Mouse (Mus musculus) Patski (cell line): ENCODE data around the gene Nhsl1. TPM values are rescaled to one million over a fixed set of nuclear protein-coding genes. Genes with fewer than 3 reads are reported as not detected.

Source experiments
- ATAC-seq: fragments of 100-300 bp; one replicate; pipeline ENCODE4 v1.8.0; 2021
- CTCF ChIA-PET: fragments of 350-600 bp; sonication (Branson Sonifier 250); formaldehyde crosslinking; loops from one replicate; lab custom pipeline; 2022; ENCODE audit warnings: inconsistent platforms; lab: Charles Lee
- POLR2A ChIA-PET: fragments of 350-600 bp; sonication (Branson Sonifier 250); formaldehyde crosslinking; loops from one replicate; lab custom pipeline; 2022; ENCODE audit warnings: antibody characterized with exemption, inconsistent platforms; lab: Charles Lee
- DNase-seq: peaks from one replicate; pipeline ENCODE4 v3.0.0-alpha.2; 2011; ENCODE audit warnings: low read depth, low spot score
- H3K27me3 ChIP-seq: fragments of 371-371 bp; one replicate; pipeline ENCODE4 v1.5.1; 2021
- CTCF ChIP-seq: fragments of 100-300 bp; IDR thresholded peaks from one replicate; pipeline ENCODE4 v1.5.1; 2021
- in situ Hi-C: fragments of 300-500 bp; cut with MboI; formaldehyde crosslinking; loops from 3 replicates; pipeline ENCODE4 v1.11.1; 2018; ENCODE audit warnings: low pct_unique_long_range_greater_than_20kb, mixed read lengths
- polyA plus RNA-seq: library from polyadenylated mRNA; unstranded; gene quantifications from one replicate; pipeline ENCODE4 v1.2.3, GENCODE M21; 2021

Nhsl1 gene
- polyA plus RNA-seq, 1 experiment from 2014 or later, result 16.0 TPM

DNA sequence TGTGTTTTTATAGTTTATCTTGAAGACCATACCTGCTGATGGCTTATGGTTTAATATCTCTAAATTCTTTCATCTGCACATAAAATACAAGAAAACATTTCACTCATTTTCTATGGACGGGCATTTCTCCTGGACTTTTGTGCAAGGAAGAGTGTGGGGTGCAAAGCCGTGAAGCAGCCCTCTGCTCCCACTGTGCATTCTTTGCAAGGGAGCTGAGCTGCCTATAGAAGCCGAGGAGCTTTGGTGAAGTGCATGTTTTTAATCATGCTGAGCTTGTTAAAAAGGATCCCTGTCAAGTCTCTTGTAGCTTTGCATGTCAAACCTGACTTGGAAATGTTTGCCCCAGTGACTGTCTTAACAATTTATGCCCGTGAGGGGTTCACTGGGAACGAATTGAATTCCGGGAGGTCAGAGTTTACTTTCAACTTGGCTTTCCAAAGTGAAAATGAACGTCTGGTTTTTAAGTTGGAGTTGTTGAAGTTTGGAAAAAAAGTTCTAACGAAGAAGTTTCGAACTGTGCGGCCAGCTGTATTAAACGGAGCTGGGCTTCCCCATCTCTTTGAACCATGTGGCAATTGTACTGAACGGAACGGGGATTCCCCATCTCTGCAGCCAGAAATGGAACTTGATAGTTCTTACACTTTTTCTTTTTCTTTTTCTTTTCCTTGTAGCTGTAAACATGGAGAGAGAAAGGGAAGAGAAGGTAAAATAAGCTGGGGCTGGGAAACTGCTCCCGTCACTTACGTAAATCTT is 22.8 kb downstream of the Nhsl1 start:
- DNase-seq (no peak), ATAC-seq (no peak)
- no peaks in the 10 kb centered on the region for H3K27me3 ChIP-seq
- TF ChIP-seq CTCF, result no peak
- CTCF ChIA-PET, result interaction anchor here (1.6 kb wide), 1 partner anchor 22 kb away, joined by 5 read pairs; no protein-coding TSS in a partner anchor
- POLR2A ChIA-PET, result interaction anchor here (0.5 kb wide), 1 partner anchor 56 kb away, joined by 3 read pairs; no protein-coding TSS in a partner anchor
- in situ Hi-C loops, result no loop called here

DNA sequence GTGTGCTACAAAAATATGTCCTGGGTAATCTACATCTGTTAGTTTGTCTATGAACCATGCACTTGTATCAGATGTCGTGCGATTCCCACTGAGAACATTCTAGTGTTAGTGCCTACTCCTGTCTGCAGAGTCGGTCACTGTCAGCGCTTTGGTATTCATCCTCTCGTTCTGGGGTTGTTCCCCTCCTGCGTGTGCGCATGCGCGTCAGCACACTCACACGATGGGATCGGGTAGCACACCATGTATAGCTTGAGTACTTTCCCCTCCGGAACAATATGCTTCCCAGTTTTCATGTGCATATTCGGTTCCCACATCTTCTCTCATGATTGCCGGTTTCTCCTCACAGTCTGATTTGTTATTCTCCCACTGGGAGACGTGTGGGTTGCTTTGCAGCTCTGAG is 28.4 kb downstream of the Nhsl1 start:
- ATAC-seq, result no peak

DNA sequence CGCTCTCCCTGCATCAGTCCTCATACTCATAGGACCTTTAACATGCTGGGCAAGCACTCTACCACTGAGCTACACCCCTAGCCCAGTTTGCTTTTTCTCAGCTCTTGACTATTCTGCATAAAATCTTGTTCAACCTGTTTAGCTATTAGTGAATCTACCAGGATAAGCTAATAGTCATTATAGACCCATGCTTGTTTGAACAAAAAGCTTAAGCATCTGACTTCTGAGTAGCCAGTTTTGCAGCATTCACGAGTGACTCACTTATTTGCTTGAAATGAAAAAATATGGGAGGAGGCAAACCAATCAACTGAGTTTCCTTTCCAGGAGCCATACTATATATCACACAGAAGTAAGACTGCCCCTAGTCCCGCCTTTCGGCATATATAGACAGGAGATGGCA is 32.0 kb downstream of the Nhsl1 start:
- ATAC-seq (no peak), DNase-seq (no peak)
- in situ Hi-C loops, result no loop called here
- no peaks in the 10 kb centered on the region for H3K27me3 ChIP-seq
- CTCF ChIA-PET, result interaction anchor here (1.1 kb wide), 1 partner anchor 24 kb away, joined by 3 read pairs; no protein-coding TSS in a partner anchor
- POLR2A ChIA-PET, result no interaction called here
- TF ChIP-seq CTCF, result no peak

More for the DNA sequence above, 28.4 kb downstream of the Nhsl1 start:
- no peak for DNase-seq
- ChIA-PET POLR2A (interaction anchor here (0.6 kb wide), 1 partner anchor 28 kb away, joined by 3 read pairs; no protein-coding TSS in a partner anchor), CTCF (no interaction called here)
- in situ Hi-C loops, result no loop called here
- H3K27me3 ChIP-seq, result no peaks in the 10 kb centered on the region
- TF ChIP-seq CTCF, result no peak

DNA sequence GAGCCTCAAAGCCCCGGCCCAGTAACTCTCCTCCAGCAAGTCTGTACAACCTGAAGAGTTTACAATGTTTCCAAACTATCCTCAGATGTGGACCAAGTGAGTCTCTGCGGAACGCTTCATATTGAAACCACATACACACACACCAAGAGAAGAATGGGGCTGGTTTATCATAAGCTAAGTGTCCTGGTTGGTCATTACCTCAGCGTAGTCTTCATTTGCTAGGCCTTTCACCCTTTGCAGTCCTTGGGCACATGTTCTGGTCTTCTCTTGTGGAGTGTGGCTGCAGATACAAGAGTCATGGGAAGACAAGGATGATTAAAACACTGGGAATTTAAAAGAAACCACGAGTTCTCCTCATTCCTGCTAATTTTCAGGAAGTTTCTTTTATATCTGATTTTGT is 34.2 kb downstream of the Nhsl1 start:
- POLR2A ChIA-PET, result interaction anchor here (1.0 kb wide), 1 partner anchor 23 kb away, joined by 4 read pairs; no protein-coding TSS in a partner anchor
- ATAC-seq (no peak), DNase-seq (no peak)
- in situ Hi-C loops, result no loop called here
- no peaks in the 10 kb centered on the region for H3K27me3 ChIP-seq
- TF ChIP-seq CTCF, result no peak
- CTCF ChIA-PET, result no interaction called here

DNA sequence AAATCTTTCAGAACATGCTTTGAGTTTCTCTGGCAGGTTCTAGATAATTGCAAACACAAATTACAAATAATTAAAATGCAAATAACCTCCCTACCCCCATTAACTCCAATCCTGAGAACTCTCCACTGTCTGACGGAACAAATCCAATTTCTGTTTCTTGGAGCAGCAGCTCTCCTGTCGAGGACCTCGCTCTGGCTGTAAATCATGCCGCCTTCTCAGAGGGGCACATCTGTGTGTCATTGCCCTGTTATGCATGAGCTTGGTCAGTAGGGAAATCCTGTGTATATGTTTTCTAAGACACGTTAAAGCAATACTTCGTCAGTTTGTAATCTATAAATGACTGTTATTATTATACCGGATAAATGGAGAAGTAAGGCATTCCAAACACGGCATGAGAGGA is 35.3 kb downstream of the Nhsl1 start:
- TF ChIP-seq CTCF, result no peak
- ChIA-PET CTCF (no interaction called here), POLR2A (no interaction called here)
- ATAC-seq (no peak), DNase-seq (no peak)
- no peaks in the 10 kb centered on the region for H3K27me3 ChIP-seq
- in situ Hi-C loops, result no loop called here

DNA sequence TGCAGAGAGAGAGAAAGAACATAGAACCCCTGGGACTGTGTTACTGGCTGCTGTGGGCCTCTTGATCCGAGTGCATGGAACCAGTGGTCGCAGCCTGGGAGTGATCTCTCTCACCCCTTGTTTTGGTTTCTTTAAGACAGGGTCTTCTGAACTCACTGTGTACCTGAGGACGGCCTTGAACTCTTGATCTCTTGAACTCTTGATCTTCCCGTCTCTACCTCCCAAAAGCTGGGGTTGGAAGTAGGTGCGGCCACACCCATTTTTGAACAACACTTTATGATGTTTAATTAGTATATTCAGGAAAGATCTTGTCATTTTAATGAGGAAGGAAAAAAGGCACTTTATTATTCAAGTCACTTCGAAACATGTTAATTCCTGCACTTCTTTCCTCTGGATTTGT is 37.7 kb downstream of the Nhsl1 start:
- POLR2A ChIA-PET, result no interaction called here
- in situ Hi-C loops, result no loop called here
- H3K27me3 ChIP-seq, result no peaks in the 10 kb centered on the region
- no peak for ATAC-seq
- CTCF ChIA-PET, result interaction anchor here (0.8 to 1.2 kb wide), 3 partner anchors 12 to 33 kb away, joined by 3 read pairs; no protein-coding TSS in a partner anchor
- no peak for DNase-seq
- TF ChIP-seq CTCF, result no peak

DNA sequence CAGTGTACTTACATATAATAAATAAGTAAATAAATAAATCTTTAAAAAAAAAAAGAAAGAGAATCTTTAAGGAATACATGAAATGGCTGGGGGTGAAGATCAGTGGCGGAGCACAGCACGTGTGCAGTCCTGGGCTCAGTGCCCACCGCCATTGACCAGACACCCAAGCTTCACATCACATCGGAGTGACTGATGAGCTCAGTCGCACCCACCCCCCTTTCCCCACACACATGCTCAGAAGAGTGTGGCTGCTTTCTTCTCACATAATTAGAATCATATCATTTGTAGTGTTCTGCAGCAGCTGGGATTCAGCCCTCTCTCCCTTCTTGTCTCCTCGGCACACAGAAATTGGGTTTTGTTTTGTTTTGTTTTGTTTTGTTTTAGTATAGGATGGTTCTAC is 38.4 kb downstream of the Nhsl1 start:
- DNase-seq (no peak), ATAC-seq (no peak)
- POLR2A ChIA-PET, result no interaction called here
- CTCF ChIA-PET, result interaction anchor here (0.8 to 1.2 kb wide), 2 partner anchors 12 to 34 kb away, joined by 3 read pairs; no protein-coding TSS in a partner anchor
- in situ Hi-C loops, result no loop called here
- TF ChIP-seq CTCF, result no peak
- no peaks in the 10 kb centered on the region for H3K27me3 ChIP-seq

DNA sequence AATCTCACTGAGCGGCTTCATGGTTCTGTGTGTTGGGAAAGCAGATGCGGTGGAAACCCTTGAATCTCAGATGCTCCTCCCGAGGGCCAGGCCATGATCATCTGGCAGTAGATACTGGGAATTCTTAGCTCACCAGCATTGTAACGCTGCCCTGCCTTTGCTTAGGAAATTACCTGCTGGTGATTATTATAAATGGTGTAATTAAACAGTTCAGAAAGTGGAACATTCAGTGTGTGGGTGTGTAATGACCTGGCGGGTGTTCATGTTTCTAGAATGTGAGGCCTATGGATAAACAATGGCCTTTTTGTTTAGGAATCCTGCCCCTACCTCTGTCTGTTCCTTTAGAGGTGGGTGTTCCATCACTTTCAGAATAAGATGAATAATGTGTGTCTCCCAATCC is 39.7 kb downstream of the Nhsl1 start:
- DNase-seq (no peak), ATAC-seq (no peak)
- H3K27me3 ChIP-seq, result no peaks in the 10 kb centered on the region
- CTCF ChIA-PET, result no interaction called here
- POLR2A ChIA-PET, result no interaction called here
- TF ChIP-seq CTCF, result no peak
- in situ Hi-C loops, result no loop called here

DNA sequence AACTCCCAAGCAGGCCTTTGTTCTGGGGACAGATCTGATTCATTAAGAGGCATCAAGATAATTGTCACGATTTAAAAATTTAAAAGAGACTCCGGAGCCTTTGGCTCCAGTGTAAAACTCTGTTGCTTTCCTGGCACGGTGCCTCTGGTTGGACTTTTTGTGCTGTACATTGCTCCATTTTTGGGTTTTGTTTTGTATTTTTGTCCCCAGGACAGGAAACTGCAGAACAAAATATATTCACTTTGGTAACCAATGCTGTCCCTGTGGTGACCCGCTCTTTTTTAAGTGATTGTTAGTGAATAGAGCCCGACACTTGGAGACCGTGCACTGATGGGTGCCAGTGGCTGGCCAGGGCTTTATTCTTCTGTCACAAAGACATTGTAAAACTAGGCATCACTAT is 41.4 kb downstream of the Nhsl1 start:
- DNase-seq (no peak), ATAC-seq (no peak)
- TF ChIP-seq CTCF, result no peak
- ChIA-PET CTCF (no interaction called here), POLR2A (no interaction called here)
- H3K27me3 ChIP-seq, result no peaks in the 10 kb centered on the region
- in situ Hi-C loops, result no loop called here

DNA sequence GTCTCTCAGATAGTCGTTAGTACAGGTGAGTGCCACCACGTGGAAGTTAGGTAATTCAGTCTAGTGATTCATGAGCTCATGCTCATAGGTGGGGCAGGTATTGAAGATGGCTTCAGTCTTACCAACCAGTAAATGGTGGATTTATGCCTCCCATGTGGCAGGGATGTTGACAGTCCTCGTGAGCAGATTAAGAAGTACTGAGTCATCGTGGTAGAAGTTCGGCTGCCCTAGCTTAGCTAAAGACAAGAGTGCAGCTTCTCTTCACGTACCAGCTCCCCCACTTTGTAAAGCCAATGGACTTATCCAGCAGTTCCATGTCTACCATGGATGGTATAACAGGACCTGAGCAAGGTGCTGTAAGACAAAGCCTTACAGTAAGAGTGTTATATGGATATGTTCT is 46.6 kb downstream of the Nhsl1 start:
- ATAC-seq (no peak), DNase-seq (no peak)

DNA sequence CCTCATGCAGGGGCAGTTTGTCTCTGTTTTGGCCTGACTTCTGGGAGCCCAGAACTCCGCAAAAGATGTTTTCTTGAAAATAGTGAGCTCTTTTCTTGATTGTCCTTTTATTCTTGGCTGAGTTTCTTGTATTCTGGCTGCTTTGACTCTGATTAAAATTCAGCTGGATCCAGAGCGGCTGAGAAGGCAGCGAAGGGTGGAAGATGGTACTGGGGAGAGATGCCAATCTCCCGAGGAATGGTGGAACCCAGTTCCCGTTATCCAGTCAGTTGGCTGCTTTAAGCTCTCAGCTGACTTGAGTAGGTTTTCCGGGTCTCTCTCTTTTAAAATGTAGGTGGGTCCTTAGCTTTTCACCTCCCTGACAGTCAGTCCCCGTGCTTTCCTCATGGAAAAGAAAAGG is 47.9 kb downstream of the Nhsl1 start:
- no peaks in the 10 kb centered on the region for H3K27me3 ChIP-seq
- ChIA-PET POLR2A (interaction anchor here (0.6 kb wide), 1 partner anchor 546 kb away, joined by 3 read pairs; no protein-coding TSS in a partner anchor), CTCF (no interaction called here)
- DNase-seq (no peak), ATAC-seq (no peak)
- in situ Hi-C loops, result no loop called here
- no peak for TF ChIP-seq CTCF

More for the DNA sequence above, 46.6 kb downstream of the Nhsl1 start:
- in situ Hi-C loops, result no loop called here
- ChIA-PET POLR2A (no interaction called here), CTCF (no interaction called here)
- no peak for TF ChIP-seq CTCF
- H3K27me3 ChIP-seq, result no peaks in the 10 kb centered on the region
